ENCODE assay signal across 8 mouse cellular contexts in genomic region chr2:167931985-167932726, GRCm38 (mm10). TPM values are rescaled to one million over a fixed set of nuclear protein-coding genes. Genes with fewer than 3 reads are reported as not detected.
DNase-seq lines count a peak whose midpoint lies in the region; ATAC-seq and TF ChIP-seq lines count a peak whose summit lies in the region.

Gene Ptpn1, plus strand, starts transcription at chr2:167932057.

- H3K27me3 ChIP-seq in forebrain, embryonic 10.5 days (ENCODE audit: poor library complexity, severe bottlenecking) = no peaks in the 10 kb centered on the region
- no peaks in the 10 kb centered on the region for H3K27me3 ChIP-seq in heart, embryonic 15.5 days
- no peaks in the 10 kb centered on the region for H3K27me3 ChIP-seq in liver, embryonic 14.5 days (ENCODE audit: control insufficient read depth, insufficient read depth, low read length)
- no peaks in the 10 kb centered on the region for H3K27me3 ChIP-seq in neural tube, embryonic 11.5 days (ENCODE audit: control insufficient read depth, insufficient read depth, low read length)
- H3K27me3 ChIP-seq in stomach, postnatal 0 days (ENCODE audit: control insufficient read depth, insufficient read depth, low read length) = no peaks in the 10 kb centered on the region

- peak within 1 kb of the TSS; percentile 91 for H3K4me3 ChIP-seq in forebrain, embryonic 10.5 days
- H3K4me3 ChIP-seq in heart, embryonic 15.5 days = peak within 1 kb of the TSS; percentile 87
- peak within 1 kb of the TSS; percentile 76 to 94 for H3K4me3 ChIP-seq in liver, embryonic 14.5 days (ENCODE audit: insufficient read depth in 1 of 2, low read depth in 2 of 2, low read length in 2 of 2)
- H3K4me3 ChIP-seq in neural tube, embryonic 11.5 days (ENCODE audit: low read depth, low read length) = peak within 1 kb of the TSS; percentile 96
- H3K4me3 ChIP-seq in stomach, postnatal 0 days (ENCODE audit: low read depth, low read length) = peak within 1 kb of the TSS; percentile 88

- H3K9ac ChIP-seq in heart, embryonic 15.5 days = peak within 1 kb of the TSS; percentile 89
- peak within 1 kb of the TSS; percentile 93 for H3K9ac ChIP-seq in liver, embryonic 14.5 days (replicated peaks)
- H3K9ac ChIP-seq in neural tube, embryonic 11.5 days (ENCODE audit: low read length) = peak within 1 kb of the TSS; percentile 90
- H3K9ac ChIP-seq in stomach, postnatal 0 days (ENCODE audit: low read length) = peak within 1 kb of the TSS; percentile 94

- WGBS in forebrain, embryonic 10.5 days = under 1% methylated on average over 99 of the region's 99 CpGs
- under 1% methylated on average over 99 of the region's 99 CpGs for whole genome bisulfite sequencing in heart, embryonic 15.5 days
- under 1% methylated on average over 95 of the region's 99 CpGs for WGBS in liver, embryonic 14.5 days (ENCODE audit: insufficient replicate concordance)
- WGBS in neural tube, embryonic 11.5 days = 0% methylated on average over 87 of the region's 99 CpGs
- under 1% methylated on average over 97 of the region's 99 CpGs for WGBS in stomach, postnatal 0 days

- H3K9me3 ChIP-seq in forebrain, embryonic 10.5 days = no peaks in the 10 kb centered on the region
- no peaks in the 10 kb centered on the region for H3K9me3 ChIP-seq in heart, embryonic 15.5 days (replicated peaks)
- no peaks in the 10 kb centered on the region for H3K9me3 ChIP-seq in liver, embryonic 14.5 days (ENCODE audit: control insufficient read depth, low read length)
- no peaks in the 10 kb centered on the region for H3K9me3 ChIP-seq in neural tube, embryonic 11.5 days (ENCODE audit: control insufficient read depth, low read length)
- H3K9me3 ChIP-seq in stomach, postnatal 0 days (ENCODE audit: control insufficient read depth, low read length) = no peaks in the 10 kb centered on the region

- peak; percentile 95 for ATAC-seq in heart, embryonic 15.5 days (replicated peaks; ENCODE audit: insufficient number of reproducible peaks, insufficient read depth, low FRiP score, low read depth)
- peak; percentile 97 for ATAC-seq in liver, embryonic 14.5 days (ENCODE audit: insufficient read depth)
- ATAC-seq in neural tube, embryonic 11.5 days (ENCODE audit: insufficient read depth, low FRiP score, low TSS enrichment) = peak; percentile 97
- ATAC-seq in stomach, postnatal 0 days (ENCODE audit: low FRiP score, low TSS enrichment) = peak; percentile 96

- H3K36me3 ChIP-seq in forebrain, embryonic 10.5 days (replicated peaks) = 0 out of 2 replicates have a peak, but pooled peaks cover 5% of the 10 kb centered on the region
- no peaks in the 10 kb centered on the region for H3K36me3 ChIP-seq in heart, embryonic 15.5 days
- H3K36me3 ChIP-seq in liver, embryonic 14.5 days (replicated peaks; ENCODE audit: control insufficient read depth, insufficient read depth, low read depth) = no peaks in the 10 kb centered on the region
- no peaks in the 10 kb centered on the region for H3K36me3 ChIP-seq in neural tube, embryonic 11.5 days (ENCODE audit: control insufficient read depth, insufficient read depth, low read length)
- no peaks in the 10 kb centered on the region for H3K36me3 ChIP-seq in stomach, postnatal 0 days (ENCODE audit: control insufficient read depth, insufficient read depth, low read length)

- peak within 1 kb of the TSS; percentile 82 for H3K4me2 ChIP-seq in heart, embryonic 15.5 days
- peak within 1 kb of the TSS; percentile 94 for H3K4me2 ChIP-seq in liver, embryonic 14.5 days (ENCODE audit: low read depth)
- peak within 1 kb of the TSS; percentile 49 for H3K4me2 ChIP-seq in neural tube, embryonic 11.5 days (ENCODE audit: low read depth)
- H3K4me2 ChIP-seq in stomach, postnatal 0 days (replicated peaks; ENCODE audit: low read depth) = peak within 1 kb of the TSS; percentile 95

- TF ChIP-seq EP300 in liver, embryonic 14.5 days (IDR thresholded peaks at IDR 0.05; ENCODE audit: low read depth) = no peak
- no peak for TF ChIP-seq EP300 in stomach, postnatal 0 days (optimal IDR thresholded peaks at IDR 0.05)

- DNase-seq in CD8-positive naive resting alpha-beta T cell, adult 2 months (ENCODE audit: low read depth in 2 of 2, low spot score in 2 of 2) = peak; percentile 98 to 99
- peak; percentile 92 for DNase-seq in c-Kit-positive CD71-negative TER-119-negative erythroid progenitor cells, embryonic 14.5 days (ENCODE audit: low read depth)
- peak; percentile 97 for DNase-seq in forebrain, embryonic 10.5 days (ENCODE audit: extremely low spot score, low spot score)
- DNase-seq in kidney, postnatal 25 days = peak; percentile 97 to 99
- peak; percentile 88 to 91 (median 90) for DNase-seq in liver, embryonic 14.5 days (ENCODE audit: low read depth in 3 of 3, low spot score in 3 of 3)
- peak; percentile 96 for DNase-seq in neural tube, embryonic 11.5 days (ENCODE audit: low spot score)
- peak; percentile 98 for DNase-seq in stomach, postnatal 0 days (ENCODE audit: low spot score)

- H3K27ac ChIP-seq in forebrain, embryonic 10.5 days = peak within 1 kb of the TSS; percentile 92
- H3K27ac ChIP-seq in heart, embryonic 15.5 days = peak within 1 kb of the TSS; percentile 79
- H3K27ac ChIP-seq in liver, embryonic 14.5 days = no peak within 1 kb of the TSS
- peak within 1 kb of the TSS; percentile 62; the same call in 1 of the 2 replicates for H3K27ac ChIP-seq in neural tube, embryonic 11.5 days (ENCODE audit: low read depth, low read length)
- H3K27ac ChIP-seq in stomach, postnatal 0 days (replicated peaks) = peak within 1 kb of the TSS; percentile 86

- no peak for TF ChIP-seq CTCF in liver, embryonic 14.5 days (IDR thresholded peaks at IDR 0.05; ENCODE audit: low read depth)
- 0 out of 2 replicates have a peak, but pooled peaks have one; percentile 18 for TF ChIP-seq CTCF in stomach, postnatal 0 days (IDR thresholded peaks at IDR 0.05; ENCODE audit: low read depth)

- H3K4me1 ChIP-seq in forebrain, embryonic 10.5 days = peaks cover 36% of the 10 kb centered on the region
- H3K4me1 ChIP-seq in heart, embryonic 15.5 days (replicated peaks) = peaks cover 38% of the 10 kb centered on the region
- peaks cover 8 to 16% of the 10 kb centered on the region in 2 experiments for H3K4me1 ChIP-seq in liver, embryonic 14.5 days (replicated peaks; ENCODE audit: control insufficient read depth in 2 of 2, insufficient read depth in 2 of 2, low read length in 1 of 2)
- H3K4me1 ChIP-seq in neural tube, embryonic 11.5 days (ENCODE audit: control insufficient read depth, insufficient read depth, low read length) = peaks cover 9% of the 10 kb centered on the region
- H3K4me1 ChIP-seq in stomach, postnatal 0 days (replicated peaks; ENCODE audit: control insufficient read depth, insufficient read depth) = no peaks in the 10 kb centered on the region

RNA-seq across cellular contexts. Expression of gene Ptpn1, which starts in this region (rescaled TPM):
- 66.0 and 66.4 TPM in 2 replicates for polyA plus RNA-seq in forebrain, embryonic 10.5 days (2016; fragmentation: Nextera tagmentation; extraction: Ambion mirVana)
- polyA plus RNA-seq in heart, embryonic 15.5 days (2015; fragmentation: Nextera tagmentation; extraction: Ambion mirVana) = 44.8 and 45.1 TPM in 2 replicates
- 8.6 and 10.0 TPM in 2 replicates for polyA plus RNA-seq in liver, embryonic 14.5 days (2012; rRNA removed)
- 24.3 and 26.3 TPM in 2 replicates for polyA plus RNA-seq in liver, embryonic 14.5 days (2014; fragmentation: Nextera tagmentation; extraction: Ambion mirVana)
- polyA plus RNA-seq in neural tube, embryonic 11.5 days (2014; fragmentation: Nextera tagmentation; extraction: Ambion mirVana) = 84.3 and 98.9 TPM in 2 replicates
- polyA plus RNA-seq in stomach, postnatal 0 days (2015; fragmentation: Nextera tagmentation; extraction: Ambion mirVana) = 51.1 and 51.3 TPM in 2 replicates
